Mouse (Mus musculus): ENCODE data around the gene Mpped2. TPM values are rescaled to one million over a fixed set of nuclear protein-coding genes. Genes with fewer than 3 reads are reported as not detected.

Mpped2 gene
- polyA plus RNA-seq, 1 experiment from 2014 or later: 45.6 TPM

- ATAC-seq (replicated peaks; ENCODE audit: low FRiP score, low TSS enrichment, low read depth): no peak
- no peak overlapping the region for H3K9ac ChIP-seq (ENCODE audit: low read length)
- 78% methylated on average over 12 of the region's 12 CpGs for WGBS
Measured at GRCm38 (mm10) chr2:106769236-106769635, 76.2 kb downstream of the Mpped2 start.

GRCm38 (mm10) chr2:106772643-106773042 lies 79.6 kb downstream of the Mpped2 start:
- Histone ChIP-seq H3K4me2 (ENCODE audit: low read length) (no peak overlapping the region), H3K9me3 (ENCODE audit: control insufficient read depth, low read length) (no peaks in the 10 kb centered on the region), H3K27me3 (replicated peaks; ENCODE audit: control insufficient read depth, insufficient read depth, low read length) (no peaks in the 10 kb centered on the region), H3K27ac (ENCODE audit: low read depth) (no peak overlapping the region), H3K4me3 (ENCODE audit: low read depth, low read length) (no peak overlapping the region), H3K9ac (ENCODE audit: low read length) (no peak overlapping the region), H3K4me1 (replicated peaks; ENCODE audit: control insufficient read depth, insufficient read depth, low read length) (no peaks in the 10 kb centered on the region), H3K36me3 (ENCODE audit: control insufficient read depth, insufficient read depth, low read length) (no peaks in the 10 kb centered on the region)
- WGBS: 44% methylated on average over 5 of the region's 5 CpGs
- ATAC-seq (replicated peaks; ENCODE audit: low FRiP score, low TSS enrichment, low read depth) (no peak), DNase-seq (ENCODE audit: low spot score) (no peak)

More at GRCm38 (mm10) chr2:106769236-106769635, 76.2 kb downstream of the Mpped2 start:
- no peaks in the 10 kb centered on the region for H3K27me3 ChIP-seq (replicated peaks; ENCODE audit: control insufficient read depth, insufficient read depth, low read length)
- no peak overlapping the region for H3K4me2 ChIP-seq (ENCODE audit: low read length)
- no peaks in the 10 kb centered on the region for H3K4me1 ChIP-seq (replicated peaks; ENCODE audit: control insufficient read depth, insufficient read depth, low read length)
- H3K36me3 ChIP-seq (ENCODE audit: control insufficient read depth, insufficient read depth, low read length): no peaks in the 10 kb centered on the region
- H3K27ac ChIP-seq (ENCODE audit: low read depth): no peak overlapping the region
- DNase-seq (ENCODE audit: low spot score): no peak
- H3K9me3 ChIP-seq (ENCODE audit: control insufficient read depth, low read length): no peaks in the 10 kb centered on the region
- no peak overlapping the region for H3K4me3 ChIP-seq (ENCODE audit: low read depth, low read length)

GRCm38 (mm10) chr2:106774251-106775196 lies 81.5 kb downstream of the Mpped2 start:
- DNase-seq (ENCODE audit: low spot score): no peak
- H3K4me2 ChIP-seq (ENCODE audit: low read length): no peak overlapping the region
- H3K4me3 ChIP-seq (ENCODE audit: low read depth, low read length): no peak overlapping the region
- H3K9ac ChIP-seq (ENCODE audit: low read length): no peak overlapping the region
- ATAC-seq (replicated peaks; ENCODE audit: low FRiP score, low TSS enrichment, low read depth): no peak
- H3K27ac ChIP-seq (ENCODE audit: low read depth): no peak overlapping the region
- no peaks in the 10 kb centered on the region for H3K9me3 ChIP-seq (ENCODE audit: control insufficient read depth, low read length)
- no peaks in the 10 kb centered on the region for H3K4me1 ChIP-seq (replicated peaks; ENCODE audit: control insufficient read depth, insufficient read depth, low read length)
- H3K27me3 ChIP-seq (replicated peaks; ENCODE audit: control insufficient read depth, insufficient read depth, low read length): no peaks in the 10 kb centered on the region
- 53% methylated on average over 10 of the region's 10 CpGs for WGBS
- no peaks in the 10 kb centered on the region for H3K36me3 ChIP-seq (ENCODE audit: control insufficient read depth, insufficient read depth, low read length)

- Histone ChIP-seq H3K4me3 (ENCODE audit: low read depth, low read length) (no peak overlapping the region), H3K27me3 (replicated peaks; ENCODE audit: control insufficient read depth, insufficient read depth, low read length) (no peaks in the 10 kb centered on the region), H3K27ac (ENCODE audit: low read depth) (no peak overlapping the region), H3K36me3 (ENCODE audit: control insufficient read depth, insufficient read depth, low read length) (no peaks in the 10 kb centered on the region), H3K9me3 (ENCODE audit: control insufficient read depth, low read length) (no peaks in the 10 kb centered on the region), H3K4me2 (ENCODE audit: low read length) (no peak overlapping the region), H3K9ac (ENCODE audit: low read length) (no peak overlapping the region), H3K4me1 (replicated peaks; ENCODE audit: control insufficient read depth, insufficient read depth, low read length) (no peaks in the 10 kb centered on the region)
- 77% methylated on average over 2 of the region's 2 CpGs for WGBS
- peak; percentile 15 for DNase-seq (ENCODE audit: low spot score)
- no peak for ATAC-seq (replicated peaks; ENCODE audit: low FRiP score, low TSS enrichment, low read depth)
Measured at GRCm38 (mm10) chr2:106775994-106776393, 82.9 kb downstream of the Mpped2 start.

- no peak for DNase-seq (ENCODE audit: low spot score)
- no peak overlapping the region for H3K4me3 ChIP-seq (ENCODE audit: low read depth, low read length)
- no peaks in the 10 kb centered on the region for H3K36me3 ChIP-seq (ENCODE audit: control insufficient read depth, insufficient read depth, low read length)
- H3K4me2 ChIP-seq (ENCODE audit: low read length): no peak overlapping the region
- peaks cover 7% of the 10 kb centered on the region; the same call in 1 of the 2 replicates for H3K4me1 ChIP-seq (replicated peaks; ENCODE audit: control insufficient read depth, insufficient read depth, low read length)
- no peaks in the 10 kb centered on the region for H3K27me3 ChIP-seq (replicated peaks; ENCODE audit: control insufficient read depth, insufficient read depth, low read length)
- H3K27ac ChIP-seq (ENCODE audit: low read depth): no peak overlapping the region
- ATAC-seq (replicated peaks; ENCODE audit: low FRiP score, low TSS enrichment, low read depth): no peak
- H3K9me3 ChIP-seq (ENCODE audit: control insufficient read depth, low read length): no peaks in the 10 kb centered on the region
- WGBS: 75% methylated on average over 7 of the region's 7 CpGs
- no peak overlapping the region for H3K9ac ChIP-seq (ENCODE audit: low read length)
Measured at GRCm38 (mm10) chr2:106778861-106779516, 85.9 kb downstream of the Mpped2 start.

- Histone ChIP-seq H3K9me3 (ENCODE audit: control insufficient read depth, low read length) (no peaks in the 10 kb centered on the region), H3K27me3 (replicated peaks; ENCODE audit: control insufficient read depth, insufficient read depth, low read length) (no peaks in the 10 kb centered on the region), H3K9ac (ENCODE audit: low read length) (no peak overlapping the region), H3K36me3 (ENCODE audit: control insufficient read depth, insufficient read depth, low read length) (no peaks in the 10 kb centered on the region), H3K4me1 (replicated peaks; ENCODE audit: control insufficient read depth, insufficient read depth, low read length) (peaks cover 7% of the 10 kb centered on the region; the same call in 1 of the 2 replicates), H3K4me2 (ENCODE audit: low read length) (no peak overlapping the region), H3K4me3 (ENCODE audit: low read depth, low read length) (no peak overlapping the region), H3K27ac (ENCODE audit: low read depth) (no peak overlapping the region)
- DNase-seq (ENCODE audit: low spot score): no peak
- no peak for ATAC-seq (replicated peaks; ENCODE audit: low FRiP score, low TSS enrichment, low read depth)
- 84% methylated on average over 26 of the region's 26 CpGs for WGBS
Measured at GRCm38 (mm10) chr2:106781181-106782179, 88.4 kb downstream of the Mpped2 start.

- Histone ChIP-seq H3K9me3 (ENCODE audit: control insufficient read depth, low read length) (no peaks in the 10 kb centered on the region), H3K9ac (ENCODE audit: low read length) (no peak overlapping the region), H3K36me3 (ENCODE audit: control insufficient read depth, insufficient read depth, low read length) (no peaks in the 10 kb centered on the region), H3K27ac (ENCODE audit: low read depth) (no peak overlapping the region), H3K27me3 (replicated peaks; ENCODE audit: control insufficient read depth, insufficient read depth, low read length) (no peaks in the 10 kb centered on the region), H3K4me2 (ENCODE audit: low read length) (no peak overlapping the region), H3K4me1 (replicated peaks; ENCODE audit: control insufficient read depth, insufficient read depth, low read length) (peaks cover 10% of the 10 kb centered on the region), H3K4me3 (ENCODE audit: low read depth, low read length) (no peak overlapping the region)
- DNase-seq (ENCODE audit: low spot score) (no peak), ATAC-seq (replicated peaks; ENCODE audit: low FRiP score, low TSS enrichment, low read depth) (no peak)
- 47% methylated on average over 4 of the region's 4 CpGs for WGBS
Measured at GRCm38 (mm10) chr2:106783311-106783710, 90.2 kb downstream of the Mpped2 start.

GRCm38 (mm10) chr2:106788055-106788454 lies 95.0 kb downstream of the Mpped2 start:
- Histone ChIP-seq H3K27ac (ENCODE audit: low read depth) (no peak overlapping the region), H3K9ac (ENCODE audit: low read length) (no peak overlapping the region), H3K36me3 (ENCODE audit: control insufficient read depth, insufficient read depth, low read length) (no peaks in the 10 kb centered on the region), H3K4me3 (ENCODE audit: low read depth, low read length) (no peak overlapping the region), H3K9me3 (ENCODE audit: control insufficient read depth, low read length) (no peaks in the 10 kb centered on the region), H3K27me3 (replicated peaks; ENCODE audit: control insufficient read depth, insufficient read depth, low read length) (no peaks in the 10 kb centered on the region), H3K4me1 (replicated peaks; ENCODE audit: control insufficient read depth, insufficient read depth, low read length) (peaks cover 25% of the 10 kb centered on the region), H3K4me2 (ENCODE audit: low read length) (no peak overlapping the region)
- DNase-seq (ENCODE audit: low spot score) (no peak), ATAC-seq (replicated peaks; ENCODE audit: low FRiP score, low TSS enrichment, low read depth) (no peak)
- WGBS: 48% methylated on average over 8 of the region's 8 CpGs

Data from intestine, embryonic 14.5 days (tissue).